Mouse (Mus musculus): ENCODE results near the gene Olfr1209. TPM values are rescaled to one million over a fixed set of nuclear protein-coding genes. Genes with fewer than 3 reads are reported as not detected.

Gene Olfr1209
- total RNA-seq (2021) = not detected

GRCm38 (mm10) chr2:88915057-88915456, at the start of gene Olfr1209:
Gene Olfr1209 (minus strand): TSS chr2:88915157.
- intact Hi-C loops (cut with DNase I) = no loop called here
- no peak for DNase-seq (ENCODE audit: low spot score in 2 of 2)

GRCm38 (mm10) chr2:88953669-88954068, 38.7 kb upstream of the Olfr1209 start, which contains the start of gene Olfr1212:
Gene Olfr1212 (plus strand): TSS chr2:88953969.
- intact Hi-C loops (cut with DNase I) = no loop called here

GRCm38 (mm10) chr2:88938011-88938410, 23.1 kb upstream of the Olfr1209 start, which contains the start of gene Olfr1211:
Gene Olfr1211 (minus strand): TSS chr2:88938111.
- DNase-seq (ENCODE audit: low spot score in 2 of 2) = no peak
- intact Hi-C loops (cut with DNase I) = no loop called here

More at GRCm38 (mm10) chr2:88953669-88954068, 38.7 kb upstream of the Olfr1209 start, which contains the start of gene Olfr1212:
- DNase-seq (ENCODE audit: low spot score in 2 of 2) = no peak

- no peak for DNase-seq (ENCODE audit: low spot score in 2 of 2)
- intact Hi-C loops (cut with DNase I) = no loop called here
These were observed 12.7 kb downstream of the Olfr1209 start, which contains the start of gene Olfr1208 for GRCm38 (mm10) chr2:88902211-88902610. Gene Olfr1208 (minus strand): TSS chr2:88902311.

GRCm38 (mm10) chr2:88862931-88863330, 52.0 kb downstream of the Olfr1209 start, which contains the start of gene Olfr1206:
Gene Olfr1206 (plus strand): TSS chr2:88863231.
- intact Hi-C loops (cut with DNase I) = no loop called here
- no peak for DNase-seq (ENCODE audit: low spot score in 2 of 2)

Other genes starting within 250 kb of the Olfr1209 start
- not detected for gene Olfr1193, start 239.5 kb downstream of the Olfr1209 start, total RNA-seq (2021)
- not detected for gene Olfr1195, start 226.0 kb downstream of the Olfr1209 start, total RNA-seq (2021)
- not detected for gene Olfr1196, start 210.6 kb downstream of the Olfr1209 start, total RNA-seq (2021)
- not detected for gene Olfr1197, start 182.8 kb downstream of the Olfr1209 start, total RNA-seq (2021)
- gene Olfr1198, start 163.8 kb downstream of the Olfr1209 start, total RNA-seq (2021) = not detected
- not detected for gene Olfr1199, start 154.7 kb downstream of the Olfr1209 start, total RNA-seq (2021)
- not detected for gene Olfr1200, start 144.7 kb downstream of the Olfr1209 start, total RNA-seq (2021)
- not detected for gene Olfr1201, start 122.1 kb downstream of the Olfr1209 start, total RNA-seq (2021)
- gene Olfr1202, start 100.7 kb downstream of the Olfr1209 start, total RNA-seq (2021) = not detected
- gene Olfr1205, start 85.4 kb downstream of the Olfr1209 start, total RNA-seq (2021) = not detected
- gene Olfr1204, start 65.9 kb downstream of the Olfr1209 start, total RNA-seq (2021) = not detected
- not detected for gene Olfr1206, start 51.9 kb downstream of the Olfr1209 start, total RNA-seq (2021)
- not detected for gene Olfr1208, start 12.8 kb downstream of the Olfr1209 start, total RNA-seq (2021)
- gene Olfr1211, start 23.0 kb upstream of the Olfr1209 start, total RNA-seq (2021) = not detected
- gene Olfr1212, start 38.8 kb upstream of the Olfr1209 start, total RNA-seq (2021) = not detected
- gene Gm13762, start 65.1 kb upstream of the Olfr1209 start, total RNA-seq (2021) = not detected
- gene Olfr1214, start 77.5 kb upstream of the Olfr1209 start, total RNA-seq (2021) = not detected
- gene Olfr1215, start 91.8 kb upstream of the Olfr1209 start, total RNA-seq (2021) = not detected
- not detected for gene Olfr1216, start 103.2 kb upstream of the Olfr1209 start, total RNA-seq (2021)
- gene Olfr1217, start 116.9 kb upstream of the Olfr1209 start, total RNA-seq (2021) = not detected
- gene Olfr1218, start 146.0 kb upstream of the Olfr1209 start, total RNA-seq (2021) = not detected
- gene Olfr1219, start 168.4 kb upstream of the Olfr1209 start, total RNA-seq (2021) = not detected
- gene Olfr1220, start 191.7 kb upstream of the Olfr1209 start, total RNA-seq (2021) = not detected
- not detected for gene Olfr1221, start 202.1 kb upstream of the Olfr1209 start, total RNA-seq (2021)
- gene Olfr1222, start 217.9 kb upstream of the Olfr1209 start, total RNA-seq (2021) = not detected
- gene Olfr1223, start 236.4 kb upstream of the Olfr1209 start, total RNA-seq (2021) = not detected
- gene Olfr1224-ps1, start 248.9 kb upstream of the Olfr1209 start, total RNA-seq (2021) = not detected